Mouse (Mus musculus): ENCODE results near the gene Nle1.

- no peak for TF ChIP-seq CTCF (IDR thresholded peaks at IDR 0.05; ENCODE audit: insufficient read depth, low read depth, low read length)
- TF ChIP-seq POLR2A (IDR thresholded peaks at IDR 0.05; ENCODE audit: insufficient read depth, low read depth, low read length), result no peak
Observed at GRCm38 (mm10) chr11:82943336-82943735, 35.1 kb upstream of the Nle1 start.

Data from olfactory bulb, adult 2 months (tissue).